Mouse (Mus musculus): Measurements from ENCODE around the gene Klk6.
A peak's percentile ranks its signal among the peaks of the same experiment; 100 is the strongest.

Gene Klk6

DNA sequence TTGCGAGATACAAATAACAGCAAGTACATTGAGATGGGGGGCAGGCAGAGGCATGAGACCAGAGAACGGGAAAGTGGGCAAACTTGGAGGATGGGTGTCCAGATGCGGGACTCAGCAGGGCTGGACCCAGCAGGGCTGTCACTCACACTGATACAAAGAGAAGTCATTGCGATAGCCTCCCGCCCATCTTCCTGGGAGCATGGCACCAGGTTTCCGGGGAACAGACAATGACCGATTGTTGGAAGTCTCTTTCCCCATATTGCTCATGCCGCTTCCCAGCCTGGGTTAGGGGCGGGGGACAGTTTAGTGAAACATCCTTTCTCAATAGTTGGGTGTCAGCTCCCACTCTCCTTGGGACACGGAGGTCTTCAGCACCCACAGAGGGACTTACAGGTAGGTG lies at the start of gene Klk6:
Gene Klk6 (plus strand): TSS at position 301 of the 400 bp plus-strand sequence.
- no peak for DNase-seq (ENCODE audit: low read depth in 2 of 2, low spot score in 2 of 2)

DNA sequence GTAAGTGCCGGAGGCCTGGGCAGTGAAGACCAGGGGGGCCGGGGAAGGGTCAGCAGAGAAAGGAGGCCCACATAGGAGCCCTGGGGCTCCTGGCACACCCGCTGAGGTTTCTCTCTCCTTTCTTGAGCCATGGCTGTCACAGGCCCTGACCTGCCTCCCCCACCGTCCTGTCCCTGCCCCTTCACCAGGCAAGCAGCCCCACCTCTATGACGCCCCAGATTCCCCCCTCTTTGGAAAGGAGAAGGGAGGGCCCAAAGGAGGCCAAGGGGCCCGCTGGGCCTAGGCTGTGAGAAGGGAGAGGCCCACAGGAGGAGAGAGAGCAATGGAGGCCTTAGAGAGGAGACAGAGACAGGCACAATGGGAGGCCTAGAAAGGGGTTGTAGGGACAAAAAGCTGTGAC lies 49.5 kb upstream of the Klk6 start:
- DNase-seq (ENCODE audit: low read depth in 2 of 2, low spot score in 2 of 2) = no peak

DNA sequence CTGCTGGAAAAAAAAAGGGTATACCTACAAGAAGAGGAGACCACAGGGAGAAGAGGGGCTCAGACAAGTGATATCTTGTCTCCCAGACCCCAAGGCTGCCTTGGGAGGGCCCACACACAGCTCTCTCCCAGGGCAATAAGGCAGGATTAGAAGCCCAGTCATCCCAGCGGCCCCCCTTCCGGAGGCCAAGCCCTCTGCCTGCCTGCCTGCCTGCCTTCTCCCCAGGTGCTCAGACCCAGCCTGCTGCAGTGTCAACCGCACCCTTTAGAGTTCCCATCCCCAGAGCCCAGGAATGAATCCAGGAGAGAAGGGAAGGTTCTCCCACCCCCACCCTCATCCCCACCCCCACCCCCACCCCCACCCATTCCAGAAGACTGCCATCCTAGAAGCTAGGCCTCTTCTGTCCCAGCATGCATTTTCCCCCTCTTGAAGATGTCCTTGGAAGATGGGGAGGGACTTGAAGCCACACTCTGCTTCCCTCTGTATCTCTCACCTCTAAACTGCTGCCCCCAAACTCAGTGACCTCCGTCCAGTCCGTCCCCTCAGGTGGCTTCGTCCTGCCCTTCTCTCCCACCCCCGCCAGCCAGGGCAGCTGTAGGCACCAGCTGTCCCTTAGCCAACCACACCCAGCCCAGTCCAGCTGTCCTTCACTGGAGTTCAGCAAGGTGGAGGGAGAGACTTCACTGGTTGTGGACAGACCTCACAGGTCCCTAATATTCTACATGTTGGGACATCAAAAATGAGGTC lies 48.8 kb upstream of the Klk6 start:
- no peak for DNase-seq (ENCODE audit: low read depth in 2 of 2, low spot score in 2 of 2)

DNA sequence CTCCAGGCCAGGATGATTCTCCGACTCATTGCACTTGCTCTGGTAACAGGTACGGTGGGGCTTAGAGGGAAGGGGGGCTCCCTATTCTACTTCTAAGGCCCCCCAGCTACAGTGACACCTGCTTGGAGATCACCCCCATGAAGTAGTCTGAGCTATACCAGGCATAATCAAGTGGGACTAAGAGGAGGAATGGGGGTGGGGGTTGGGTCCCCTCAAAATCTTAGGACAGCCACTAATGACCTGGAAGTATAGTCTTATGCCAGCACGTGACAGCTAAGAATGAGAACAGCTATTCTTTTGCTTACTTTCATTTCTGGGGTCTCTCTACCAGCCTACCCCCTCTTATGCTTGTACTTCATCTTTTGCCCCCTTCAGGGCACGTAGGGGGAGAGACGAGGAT lies 47.8 kb upstream of the Klk6 start:
- DNase-seq (ENCODE audit: low read depth in 2 of 2, low spot score in 2 of 2) = no peak

DNA sequence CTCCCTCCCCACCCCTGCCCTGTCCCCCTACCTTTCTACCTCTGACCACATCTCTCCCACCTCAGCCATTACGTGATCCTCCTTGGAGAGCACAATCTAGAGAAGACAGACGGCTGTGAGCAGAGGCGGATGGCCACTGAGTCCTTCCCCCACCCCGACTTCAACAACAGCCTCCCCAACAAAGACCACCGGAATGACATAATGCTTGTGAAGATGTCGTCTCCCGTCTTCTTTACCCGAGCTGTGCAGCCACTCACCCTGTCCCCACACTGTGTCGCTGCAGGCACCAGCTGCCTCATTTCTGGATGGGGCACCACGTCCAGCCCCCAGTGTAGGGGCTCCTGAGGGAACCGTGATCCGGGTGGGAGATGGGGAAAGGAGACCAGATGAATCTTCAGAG lies 46.9 kb upstream of the Klk6 start:
- DNase-seq (ENCODE audit: low read depth in 2 of 2, low spot score in 2 of 2) = no peak

DNA sequence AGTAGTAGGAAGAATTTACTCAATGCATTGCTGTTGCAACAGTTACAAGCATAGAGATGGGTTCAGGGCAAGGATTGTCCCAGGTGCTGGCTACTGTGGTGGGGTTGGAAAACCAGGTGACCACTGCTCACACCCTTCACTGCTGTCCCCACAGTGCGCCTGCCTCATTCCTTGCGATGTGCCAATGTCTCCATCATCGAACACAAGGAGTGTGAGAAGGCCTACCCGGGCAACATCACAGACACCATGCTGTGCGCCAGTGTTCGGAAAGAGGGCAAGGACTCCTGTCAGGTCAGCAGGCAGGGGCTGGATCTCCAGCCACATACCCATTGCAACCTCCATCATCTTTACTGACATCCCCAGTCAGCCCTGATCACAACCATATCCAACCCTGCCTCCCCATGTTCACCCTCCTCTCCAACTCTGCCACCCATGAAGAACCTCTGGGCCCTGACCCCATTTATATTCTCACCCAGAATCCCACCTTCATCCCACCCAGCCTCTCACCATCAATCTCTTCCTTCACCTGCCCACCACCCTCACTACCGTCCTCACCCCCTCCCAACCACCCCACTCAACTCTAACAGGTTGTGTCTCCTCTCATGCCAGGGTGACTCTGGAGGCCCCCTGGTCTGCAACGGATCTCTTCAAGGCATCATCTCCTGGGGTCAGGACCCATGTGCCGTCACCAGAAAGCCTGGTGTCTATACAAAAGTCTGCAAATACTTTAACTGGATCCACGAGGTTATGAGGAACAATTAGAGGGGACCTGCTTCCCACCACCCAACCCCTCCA lies 45.9 kb upstream of the Klk6 start:
- no peak for DNase-seq (ENCODE audit: low read depth in 2 of 2, low spot score in 2 of 2)

DNA sequence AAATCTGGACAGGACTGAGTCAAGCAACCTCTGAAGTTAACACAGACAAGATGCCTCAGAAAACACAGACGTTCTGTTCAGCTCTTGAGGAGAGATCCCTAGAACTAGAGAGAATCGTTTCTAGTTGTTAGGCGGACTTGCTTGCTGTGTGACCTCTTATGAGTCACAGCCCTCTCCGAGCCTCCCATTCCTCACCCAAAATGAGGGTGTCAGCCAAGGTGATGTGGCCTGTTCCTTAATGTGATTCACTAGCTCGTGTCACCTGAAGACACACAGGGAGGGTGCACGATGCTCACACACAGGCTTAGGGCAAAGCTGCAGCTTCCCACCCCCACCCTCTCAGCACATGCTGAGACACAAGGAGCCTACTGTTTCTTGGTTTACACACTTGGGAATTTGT lies 44.1 kb upstream of the Klk6 start:
- no peak for DNase-seq (ENCODE audit: low read depth in 2 of 2, low spot score in 2 of 2)

DNA sequence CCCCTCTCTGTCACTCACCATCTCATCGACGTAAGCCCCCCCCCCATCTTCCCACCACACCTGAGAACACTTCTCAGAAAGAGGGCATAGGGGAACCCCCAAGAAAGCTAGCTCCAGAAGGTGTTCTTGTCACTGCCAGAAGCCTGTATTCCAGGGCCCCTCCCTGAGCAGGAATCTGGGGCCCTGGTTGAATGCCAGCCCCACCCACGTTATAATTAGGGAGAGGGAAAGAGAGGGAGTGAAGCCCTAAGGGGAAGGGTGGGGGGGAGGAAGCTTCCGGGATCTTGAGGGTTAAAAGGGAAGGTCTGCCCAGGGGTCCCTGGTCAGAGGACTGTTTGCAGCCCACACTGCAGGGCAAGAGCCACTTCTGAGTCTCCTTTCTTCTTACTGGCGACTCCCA lies 43.6 kb upstream of the Klk6 start, which contains the start of gene Klk10:
Gene Klk10 (plus strand): TSS at position 290 of the 400 bp plus-strand sequence.
- DNase-seq (ENCODE audit: low read depth in 2 of 2, low spot score in 2 of 2) = no peak

DNA sequence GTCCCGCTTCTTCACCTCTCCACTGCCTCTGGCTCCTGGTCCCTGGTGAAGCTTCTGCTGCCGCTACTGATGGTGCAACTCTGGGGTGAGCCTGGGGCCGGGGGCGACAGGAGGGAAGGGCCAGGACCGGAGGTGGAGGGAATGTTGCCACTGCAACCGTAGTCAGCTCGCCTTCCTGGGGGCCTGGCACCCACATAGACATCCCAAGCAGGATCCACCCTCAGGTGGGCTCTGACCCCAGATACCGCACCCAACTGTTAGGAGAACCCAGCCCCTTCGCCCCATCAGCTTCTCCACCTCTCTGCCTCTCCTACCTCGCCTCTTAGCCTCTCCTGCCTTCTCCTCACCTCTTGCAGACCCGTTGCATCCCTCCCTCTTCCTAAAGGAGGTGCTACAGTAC lies 42.8 kb upstream of the Klk6 start:
- DNase-seq (ENCODE audit: low read depth in 2 of 2, low spot score in 2 of 2) = no peak

DNA sequence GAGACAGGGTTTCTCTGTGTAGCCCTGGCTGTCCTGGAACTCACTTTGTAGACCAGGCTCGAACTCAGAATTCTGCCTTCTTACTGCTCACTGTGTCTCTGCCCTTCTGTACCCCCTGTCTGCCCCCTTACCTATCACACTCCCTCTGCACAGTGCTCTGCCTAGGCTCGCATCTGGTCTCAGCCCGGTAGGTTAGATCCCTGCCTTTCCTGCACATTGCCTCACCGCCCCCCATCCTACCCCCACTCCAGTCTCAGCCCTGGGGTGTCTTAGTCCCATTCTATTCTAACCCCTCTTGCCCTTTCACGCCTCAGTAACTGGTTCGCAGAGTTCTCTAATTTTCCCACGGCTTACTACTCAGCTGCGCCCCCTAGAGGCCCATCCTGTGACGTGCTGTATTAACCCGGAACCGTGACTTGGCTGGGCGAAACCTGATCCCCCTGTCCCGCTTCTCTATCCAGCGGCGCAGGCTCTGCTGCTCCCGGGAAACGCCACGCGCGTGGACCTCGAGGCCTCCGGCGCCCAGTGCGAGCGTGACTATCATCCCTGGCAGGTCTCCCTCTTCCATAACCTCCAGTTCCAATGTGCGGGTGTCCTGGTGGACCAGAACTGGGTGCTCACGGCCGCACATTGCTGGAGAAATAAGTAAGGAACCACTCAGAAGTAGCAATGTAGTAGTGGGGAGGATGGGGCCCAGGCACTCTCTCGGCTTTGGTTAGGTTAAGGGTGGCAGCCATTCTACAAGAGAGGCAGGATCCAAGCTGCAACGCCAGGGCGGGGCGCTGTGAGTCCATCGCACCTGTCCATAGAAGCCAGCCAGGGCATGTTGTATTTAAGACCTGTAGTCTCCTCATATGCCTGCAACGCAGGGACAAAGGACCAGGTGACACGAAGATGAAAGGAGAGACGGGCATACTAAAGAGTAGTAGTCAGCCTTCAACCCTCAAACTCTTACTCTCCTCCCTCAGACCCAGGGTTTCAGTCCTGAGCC lies 41.7 kb upstream of the Klk6 start:
- peak; percentile 65 to 77 for DNase-seq (ENCODE audit: low read depth in 2 of 2, low spot score in 2 of 2)

DNA sequence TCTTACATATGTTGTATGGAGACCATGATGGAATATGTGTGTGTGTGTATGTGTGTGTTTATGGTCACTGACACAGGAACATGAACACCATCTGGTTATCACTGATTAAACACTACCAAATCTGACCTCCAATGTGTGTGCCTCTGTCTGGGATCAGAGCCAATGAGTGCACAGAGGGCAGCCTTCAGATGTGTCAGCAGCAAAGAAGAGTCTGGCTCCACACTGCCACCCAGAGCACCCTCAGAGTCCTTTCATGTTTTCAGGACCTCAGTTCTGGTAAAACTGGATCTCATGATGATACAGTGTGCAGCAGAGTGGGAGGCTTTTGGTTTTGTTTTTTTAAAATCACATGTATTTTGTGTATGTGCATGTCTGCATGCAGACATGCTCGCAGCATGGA lies 39.0 kb upstream of the Klk6 start:
- no peak for DNase-seq (ENCODE audit: low read depth in 2 of 2, low spot score in 2 of 2)

DNA sequence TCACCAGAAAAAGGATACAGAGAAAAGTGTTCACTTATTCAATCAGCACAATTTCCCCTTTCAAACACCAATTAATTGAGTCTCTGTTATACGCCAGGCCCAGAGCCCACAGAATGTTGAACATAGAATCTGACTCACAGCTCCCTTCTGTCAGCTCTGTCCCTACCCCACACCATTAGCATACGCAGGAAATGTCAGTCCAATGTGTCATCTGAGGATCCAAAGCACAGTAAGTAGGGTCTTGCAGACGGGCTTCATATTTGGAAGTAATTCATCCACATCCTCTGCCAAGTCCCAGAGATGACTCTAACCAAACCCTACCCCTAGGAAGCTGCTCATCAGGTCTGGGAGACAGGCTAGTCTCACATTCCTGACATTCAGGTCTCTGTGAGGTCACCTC lies 36.2 kb upstream of the Klk6 start:
- no peak for DNase-seq (ENCODE audit: low read depth in 2 of 2, low spot score in 2 of 2)

DNA sequence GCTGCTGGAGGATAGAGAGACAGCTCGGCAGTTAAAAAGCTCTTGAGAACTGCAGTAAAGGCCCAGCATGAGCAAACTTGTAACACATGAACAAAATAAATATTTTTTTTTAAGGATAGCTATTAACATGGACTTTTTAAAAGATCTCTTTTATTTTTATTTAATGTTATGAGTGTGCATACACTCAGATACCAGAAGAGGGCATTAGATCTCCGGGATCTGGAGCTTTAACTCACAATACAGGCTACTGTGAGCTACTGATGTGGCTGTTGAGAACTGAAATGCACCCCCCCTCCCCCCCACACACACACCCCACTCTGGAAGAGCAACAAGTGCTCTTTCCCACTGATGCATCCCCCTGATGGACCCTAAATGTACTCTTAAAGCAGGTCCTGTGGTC lies 35.0 kb upstream of the Klk6 start:
- no peak for DNase-seq (ENCODE audit: low read depth in 2 of 2, low spot score in 2 of 2)

DNA sequence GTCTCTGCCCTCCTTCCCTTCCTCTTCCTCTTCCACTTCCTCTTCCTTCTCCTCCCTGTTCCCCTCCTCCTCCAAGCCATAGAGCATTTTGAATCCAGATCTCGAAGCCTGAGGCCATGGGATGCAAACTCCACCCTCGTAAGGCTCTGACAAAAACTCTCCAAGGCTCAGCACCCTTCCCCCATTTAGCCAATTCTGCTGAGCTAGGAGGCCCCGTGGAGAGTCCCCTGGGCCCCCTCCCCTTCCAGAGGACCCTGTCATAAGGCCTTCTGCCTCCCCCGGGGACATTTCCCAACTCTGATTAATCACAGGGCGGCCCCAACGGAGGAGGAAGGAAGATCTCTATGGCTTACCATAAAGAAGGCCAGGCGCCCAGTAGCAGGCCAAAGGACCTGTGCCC lies 32.7 kb upstream of the Klk6 start, which contains the start of gene Klk9:
Gene Klk9 (plus strand): TSS at position 301 of the 400 bp plus-strand sequence.
- DNase-seq (ENCODE audit: low read depth in 2 of 2, low spot score in 2 of 2) = no peak

DNA sequence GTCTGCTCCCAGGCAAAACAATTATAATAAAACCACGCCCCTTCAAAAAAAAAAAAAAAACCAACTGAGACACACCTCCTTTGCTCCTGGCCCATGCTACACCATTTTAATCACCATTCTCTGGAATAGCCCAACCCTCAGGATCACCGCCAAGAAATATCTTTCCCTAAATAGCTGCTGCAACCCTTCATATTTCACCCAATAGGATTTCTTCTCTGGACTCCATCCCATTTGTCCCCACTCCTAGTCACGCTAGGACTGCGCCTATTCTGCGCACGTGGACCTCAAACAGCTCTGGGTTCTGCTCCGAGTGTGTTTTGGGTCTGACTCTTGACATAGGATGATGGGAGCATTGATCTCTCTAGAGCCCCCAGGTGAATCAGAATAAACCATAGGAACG lies 27.9 kb upstream of the Klk6 start:
- no peak for DNase-seq (ENCODE audit: low read depth in 2 of 2, low spot score in 2 of 2)

DNA sequence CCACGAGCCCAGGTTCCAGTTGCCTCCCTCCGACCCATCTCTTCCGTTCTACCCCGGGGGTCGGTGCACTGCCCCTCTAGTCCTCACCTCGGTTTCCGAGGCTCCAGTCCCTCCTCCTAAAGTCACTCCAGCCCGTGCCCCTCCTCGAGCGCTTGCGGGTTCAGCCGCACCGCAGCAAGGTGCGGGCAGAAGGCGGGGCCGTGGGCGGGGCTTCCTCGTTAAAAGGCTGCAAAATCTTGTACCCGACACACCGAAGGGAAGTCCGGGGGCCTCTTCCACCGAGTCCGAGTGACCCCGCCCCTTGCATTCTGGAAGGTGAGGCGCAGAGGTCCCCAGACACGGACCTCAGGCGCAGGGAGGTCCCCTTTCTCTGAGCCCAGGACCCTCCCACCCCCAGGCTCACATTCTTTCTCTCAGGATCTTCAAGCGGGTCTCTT lies 26.9 kb upstream of the Klk6 start, which contains the start of gene Klk8:
Gene Klk8 (plus strand): TSS at position 245 of the 437 bp plus-strand sequence.
- peak; percentile 35 to 53 for DNase-seq (ENCODE audit: low read depth in 2 of 2, low spot score in 2 of 2)

DNA sequence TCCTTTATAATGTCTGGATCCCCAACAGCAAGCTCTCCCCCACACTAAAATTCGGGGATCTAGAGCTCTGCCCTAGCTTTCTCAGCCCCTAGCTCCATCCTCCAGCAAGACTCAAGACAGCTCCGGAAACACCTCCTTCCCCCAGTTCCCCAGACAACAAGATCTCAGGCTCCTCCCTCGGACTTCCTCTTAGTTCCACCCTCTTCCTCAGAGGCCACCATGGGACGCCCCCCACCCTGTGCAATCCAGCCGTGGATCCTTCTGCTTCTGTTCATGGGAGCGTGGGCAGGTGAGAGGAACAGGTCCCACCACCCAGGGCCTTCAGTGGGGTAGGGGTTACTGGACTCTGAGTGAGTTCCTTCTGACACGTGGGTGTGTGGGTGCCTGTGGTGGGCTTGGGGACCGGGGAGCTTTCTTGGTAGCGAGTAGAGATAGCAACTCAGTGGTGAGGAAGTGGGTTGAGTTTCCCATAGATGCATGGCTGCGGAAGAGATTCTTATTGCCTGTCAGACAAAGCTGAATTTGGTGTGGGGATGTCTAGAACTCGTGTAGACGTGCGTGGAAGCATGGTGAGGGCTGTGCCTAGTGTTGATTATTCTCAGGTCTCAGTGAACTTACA lies 26.3 kb upstream of the Klk6 start:
- peak; percentile 21 to 41 for DNase-seq (ENCODE audit: low read depth in 2 of 2, low spot score in 2 of 2)

DNA sequence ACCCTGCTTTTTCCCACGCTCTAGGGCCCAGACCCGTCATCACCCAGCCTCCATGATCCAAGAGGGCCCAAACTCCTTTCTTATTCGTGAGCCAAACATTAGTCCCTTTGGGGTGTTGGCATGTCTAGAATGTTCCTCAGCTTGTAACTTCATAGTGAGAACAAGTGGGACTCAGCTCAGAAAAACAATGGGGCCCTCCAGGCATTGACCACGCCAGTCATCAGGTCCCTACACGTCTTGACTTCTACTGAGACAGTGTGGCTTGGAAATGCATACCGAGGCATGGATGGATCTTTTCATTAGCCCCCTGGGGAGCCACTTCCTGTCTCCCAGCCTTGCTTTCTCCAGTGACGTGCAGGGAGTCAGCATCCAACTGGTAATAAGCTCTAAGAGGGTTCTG lies 24.4 kb upstream of the Klk6 start:
- no peak for DNase-seq (ENCODE audit: low read depth in 2 of 2, low spot score in 2 of 2)

DNA sequence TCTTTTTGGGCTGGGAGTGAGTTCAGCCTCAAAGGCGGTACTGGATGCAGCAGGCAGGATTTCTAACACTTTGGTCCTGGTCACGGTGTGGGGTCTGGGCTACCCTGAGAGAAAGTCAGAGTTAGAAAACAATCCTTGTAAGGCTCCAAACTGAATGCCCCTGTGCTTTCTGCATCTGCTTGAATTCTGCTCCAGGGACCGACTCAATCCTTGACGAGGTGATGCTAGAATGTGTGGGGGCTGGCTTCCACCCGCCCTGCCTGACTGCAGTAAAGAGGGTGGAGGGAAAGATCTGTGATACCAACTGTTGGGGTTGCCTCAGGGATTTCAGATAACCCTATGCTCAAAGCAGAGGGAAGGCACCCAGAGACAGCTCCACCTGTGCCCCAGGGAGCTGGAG lies 13.3 kb upstream of the Klk6 start, which contains the start of gene Klk7:
Gene Klk7 (plus strand): TSS at position 301 of the 400 bp plus-strand sequence.
- no peak for DNase-seq (ENCODE audit: low read depth in 2 of 2, low spot score in 2 of 2)

DNA sequence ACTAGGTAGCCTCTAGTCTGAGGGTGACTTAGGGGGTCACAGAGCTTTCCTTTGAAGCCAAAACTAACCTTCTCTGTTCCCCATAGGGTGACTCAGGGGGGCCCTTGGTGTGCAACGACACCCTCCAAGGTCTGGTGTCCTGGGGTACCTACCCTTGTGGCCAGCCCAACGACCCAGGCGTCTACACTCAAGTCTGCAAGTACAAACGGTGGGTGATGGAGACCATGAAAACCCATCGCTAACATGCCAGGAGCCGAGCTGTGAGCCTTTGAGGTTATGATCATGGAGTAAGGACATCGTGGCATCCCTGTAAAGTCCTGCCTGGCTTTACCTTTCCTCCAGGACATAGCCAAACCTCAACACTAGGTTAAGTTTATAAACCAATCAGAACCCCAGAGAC lies 9.1 kb upstream of the Klk6 start:
- no peak for DNase-seq (ENCODE audit: low read depth in 2 of 2, low spot score in 2 of 2)

DNA sequence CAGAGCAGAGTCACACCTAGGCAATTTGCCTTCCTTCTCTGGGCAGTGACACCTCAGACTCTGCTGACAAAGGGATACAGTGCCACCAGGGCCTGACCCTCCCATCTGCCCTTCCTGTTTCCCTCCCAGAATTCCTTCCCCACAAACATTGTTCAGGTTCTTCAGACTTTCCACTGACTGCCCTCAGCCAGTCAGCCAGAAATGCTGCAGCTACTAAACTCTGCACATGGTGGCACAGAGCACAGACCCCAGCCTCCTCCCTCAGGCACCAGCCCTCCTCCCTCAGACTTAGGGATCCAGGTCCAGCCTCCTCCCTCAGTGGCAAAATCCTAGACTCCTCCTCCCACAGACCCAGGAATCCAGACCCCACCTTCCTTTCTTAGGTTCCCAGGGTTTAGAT lies 7.6 kb upstream of the Klk6 start:
- DNase-seq (ENCODE audit: low read depth in 2 of 2, low spot score in 2 of 2) = no peak
